Mouse (Mus musculus) kidney, embryonic 15.5 days (tissue): ENCODE results near the gene Kcnma1. TPM values are rescaled to one million over a fixed set of nuclear protein-coding genes. Genes with fewer than 3 reads are reported as not detected.

Experiments used
- ATAC-seq: fragments of 200-750 bp; cut with Nextera tagmentation; replicated peaks from 2 replicates; pipeline ENCODE4 v1.8.0; 2017; ENCODE audit warnings: moderate TSS enrichment; ENCODE audit not compliant: low FRiP score
- H3K27ac ChIP-seq: fragments of 300-500 bp; sonication (generic); 2 replicates; pipeline ENCODE4 v1.5.1; 2015; ENCODE audit warnings: mild to moderate bottlenecking, inconsistent platforms
- H3K27me3 ChIP-seq: fragments of 300-500 bp; sonication (generic); 2 replicates; pipeline ENCODE4 v1.6.1; 2015; ENCODE audit warnings: inconsistent platforms
- H3K36me3 ChIP-seq: fragments of 300-500 bp; sonication (generic); 2 replicates; pipeline ENCODE4 v1.6.1; 2015; ENCODE audit warnings: inconsistent platforms
- H3K4me1 ChIP-seq: fragments of 300-500 bp; sonication (generic); 2 replicates; pipeline ENCODE4 v1.6.1; 2015; ENCODE audit warnings: inconsistent platforms
- H3K4me2 ChIP-seq: fragments of 300-500 bp; sonication (generic); 2 replicates; pipeline ENCODE4 v1.6.1; 2015; ENCODE audit warnings: moderate library complexity, mild to moderate bottlenecking, inconsistent platforms
- H3K4me3 ChIP-seq: fragments of 300-500 bp; sonication (generic); replicated peaks from 2 replicates; pipeline ENCODE4 v1.5.1; 2015; ENCODE audit warnings: mild to moderate bottlenecking, inconsistent platforms
- H3K9ac ChIP-seq: fragments of 300-500 bp; sonication (generic); 2 replicates; pipeline ENCODE4 v1.6.1; 2015; ENCODE audit warnings: mild to moderate bottlenecking, inconsistent platforms
- H3K9me3 ChIP-seq: fragments of 300-500 bp; sonication (generic); replicated peaks from 2 replicates; pipeline ENCODE4 v1.6.1; 2016; ENCODE audit warnings: inconsistent platforms
- WGBS: fragments of 180-500 bp; shearing (Covaris S2); methylation state at CpG from one replicate; pipeline ENCODE4 v1.1.7; 2015; ENCODE audit warnings: mixed read lengths; 5-methylcytosine and 5-hydroxymethylcytosine counted together
- polyA plus RNA-seq: library from polyadenylated mRNA; unstranded; fragments of >200 nt; fragmentation: Nextera tagmentation; extraction: Ambion mirVana; gene quantifications from 2 replicates; pipeline ENCODE4 v1.2.1, GENCODE M21; 2015

The Kcnma1 gene
- polyA plus RNA-seq, 1 experiment from 2014 or later, result 2.5 TPM

GRCm38 (mm10) chr14:23846706-23847105 is 167.6 kb downstream of the Kcnma1 start:
- no peak overlapping the region for H3K27ac ChIP-seq
- H3K4me1 ChIP-seq, result peaks cover 16% of the 10 kb centered on the region
- no peak overlapping the region for H3K4me3 ChIP-seq
- no peak overlapping the region for H3K4me2 ChIP-seq
- ATAC-seq, result no peak
- H3K9ac ChIP-seq, result no peak overlapping the region
- WGBS, result 81% methylated on average over 4 of the region's 4 CpGs
- H3K36me3 ChIP-seq, result no peaks in the 10 kb centered on the region
- 0 out of 2 replicates have a peak, but pooled peaks cover 2% of the 10 kb centered on the region for H3K27me3 ChIP-seq
- H3K9me3 ChIP-seq, result no peaks in the 10 kb centered on the region

- Histone ChIP-seq H3K4me2 (no peak overlapping the region), H3K27me3 (0 out of 2 replicates have a peak, but pooled peaks cover 4% of the 10 kb centered on the region), H3K4me3 (no peak overlapping the region), H3K36me3 (no peaks in the 10 kb centered on the region), H3K9ac (no peak overlapping the region), H3K9me3 (no peaks in the 10 kb centered on the region), H3K27ac (no peak overlapping the region), H3K4me1 (0 out of 2 replicates have a peak, but pooled peaks cover 3% of the 10 kb centered on the region)
- ATAC-seq, result no peak
- WGBS, result 90% methylated on average over 3 of the region's 3 CpGs
These were observed 172.3 kb downstream of the Kcnma1 start for GRCm38 (mm10) chr14:23842025-23842424.

GRCm38 (mm10) chr14:23839613-23840012 is 174.7 kb downstream of the Kcnma1 start:
- Histone ChIP-seq H3K4me2 (no peak overlapping the region), H3K4me3 (no peak overlapping the region), H3K9ac (no peak overlapping the region), H3K27me3 (0 out of 2 replicates have a peak, but pooled peaks cover 4% of the 10 kb centered on the region), H3K9me3 (no peaks in the 10 kb centered on the region), H3K36me3 (no peaks in the 10 kb centered on the region), H3K27ac (no peak overlapping the region), H3K4me1 (peaks cover 27% of the 10 kb centered on the region)
- no peak for ATAC-seq
- WGBS, result 48% methylated on average over 5 of the region's 5 CpGs

GRCm38 (mm10) chr14:23835387-23836111 is 178.7 kb downstream of the Kcnma1 start:
- Histone ChIP-seq H3K4me1 (peaks cover 51% of the 10 kb centered on the region), H3K36me3 (no peaks in the 10 kb centered on the region), H3K27ac (peak overlapping the region; percentile 71), H3K27me3 (no peaks in the 10 kb centered on the region), H3K4me3 (no peak overlapping the region), H3K9ac (no peak overlapping the region), H3K4me2 (0 out of 2 replicates have a peak overlapping the region, but pooled peaks have one; percentile 10), H3K9me3 (no peaks in the 10 kb centered on the region)
- peak; percentile 88 for ATAC-seq
- WGBS, result 25% methylated on average over 10 of the region's 10 CpGs

- no peak overlapping the region for H3K4me2 ChIP-seq
- peak overlapping the region; percentile 59 for H3K27ac ChIP-seq
- WGBS, result 22% methylated on average over 5 of the region's 5 CpGs
- H3K9ac ChIP-seq, result no peak overlapping the region
- H3K4me3 ChIP-seq, result no peak overlapping the region
- H3K9me3 ChIP-seq, result no peaks in the 10 kb centered on the region
- H3K27me3 ChIP-seq, result 0 out of 2 replicates have a peak, but pooled peaks cover 7% of the 10 kb centered on the region
- ATAC-seq, result 0 out of 2 replicates have a peak, but pooled peaks have one; percentile 22
- peaks cover 47% of the 10 kb centered on the region for H3K4me1 ChIP-seq
- H3K36me3 ChIP-seq, result no peaks in the 10 kb centered on the region
These were observed 183.0 kb downstream of the Kcnma1 start for GRCm38 (mm10) chr14:23831284-23831683.

DNA sequence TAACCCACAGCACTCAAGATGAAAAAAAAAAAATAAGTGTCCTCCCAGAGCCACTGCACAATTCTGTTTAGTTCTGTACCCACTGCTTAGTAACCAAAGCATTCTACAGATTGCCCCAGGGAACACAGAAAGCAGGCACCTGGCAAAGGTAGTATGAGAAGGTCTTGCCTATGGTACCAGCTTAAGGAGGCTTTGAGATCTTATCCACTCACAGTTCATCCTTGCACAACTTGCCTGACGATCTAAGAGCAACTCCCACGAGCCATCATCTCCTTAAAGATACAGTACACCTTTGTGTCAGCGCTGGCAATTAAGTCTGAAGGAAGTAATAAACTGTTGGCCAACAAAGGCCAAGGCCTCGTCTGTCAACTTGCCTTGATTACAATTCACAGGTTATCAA is 184.0 kb downstream of the Kcnma1 start:
- no peaks in the 10 kb centered on the region for H3K36me3 ChIP-seq
- no peaks in the 10 kb centered on the region for H3K9me3 ChIP-seq
- H3K4me2 ChIP-seq, result no peak overlapping the region
- peaks cover 37% of the 10 kb centered on the region for H3K4me1 ChIP-seq
- H3K27me3 ChIP-seq, result 0 out of 2 replicates have a peak, but pooled peaks cover 7% of the 10 kb centered on the region
- 13% methylated on average over 4 of the region's 4 CpGs for WGBS
- no peak overlapping the region for H3K27ac ChIP-seq
- H3K4me3 ChIP-seq, result no peak overlapping the region
- ATAC-seq, result no peak
- no peak overlapping the region for H3K9ac ChIP-seq

GRCm38 (mm10) chr14:23828711-23829320 is 185.5 kb downstream of the Kcnma1 start:
- Histone ChIP-seq H3K27me3 (0 out of 2 replicates have a peak, but pooled peaks cover 7% of the 10 kb centered on the region), H3K4me3 (no peak overlapping the region), H3K4me1 (peaks cover 22% of the 10 kb centered on the region), H3K27ac (no peak overlapping the region), H3K9ac (no peak overlapping the region), H3K36me3 (no peaks in the 10 kb centered on the region), H3K4me2 (no peak overlapping the region), H3K9me3 (no peaks in the 10 kb centered on the region)
- ATAC-seq, result no peak
- 85% methylated on average over 3 of the region's 3 CpGs for WGBS

DNA sequence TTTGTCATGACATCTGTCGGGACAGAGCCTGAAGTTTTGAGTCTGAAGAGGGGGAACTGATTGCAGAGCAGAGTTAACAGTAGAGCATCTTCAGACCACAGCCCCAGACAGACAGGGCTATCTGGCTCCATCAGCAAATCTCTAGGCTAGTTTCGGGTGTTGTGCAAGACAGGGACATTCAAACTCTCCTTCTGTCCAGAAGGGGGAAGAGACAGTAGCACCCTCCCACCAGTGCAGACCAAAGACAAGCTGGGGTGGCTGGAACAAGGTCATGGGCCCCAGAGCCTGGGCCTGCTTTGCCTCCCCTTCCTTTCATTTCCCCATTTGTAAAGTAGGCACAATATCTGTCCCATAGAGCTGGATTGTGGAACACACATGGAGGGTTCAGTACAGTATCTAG is 189.4 kb downstream of the Kcnma1 start:
- H3K36me3 ChIP-seq, result no peaks in the 10 kb centered on the region
- WGBS, result 83% methylated on average over 2 of the region's 2 CpGs
- no peaks in the 10 kb centered on the region for H3K9me3 ChIP-seq
- 0 out of 2 replicates have a peak, but pooled peaks cover 7% of the 10 kb centered on the region for H3K27me3 ChIP-seq
- ATAC-seq, result no peak
- no peak overlapping the region for H3K4me2 ChIP-seq
- H3K27ac ChIP-seq, result no peak overlapping the region
- H3K9ac ChIP-seq, result no peak overlapping the region
- H3K4me1 ChIP-seq, result no peaks in the 10 kb centered on the region
- H3K4me3 ChIP-seq, result no peak overlapping the region

DNA sequence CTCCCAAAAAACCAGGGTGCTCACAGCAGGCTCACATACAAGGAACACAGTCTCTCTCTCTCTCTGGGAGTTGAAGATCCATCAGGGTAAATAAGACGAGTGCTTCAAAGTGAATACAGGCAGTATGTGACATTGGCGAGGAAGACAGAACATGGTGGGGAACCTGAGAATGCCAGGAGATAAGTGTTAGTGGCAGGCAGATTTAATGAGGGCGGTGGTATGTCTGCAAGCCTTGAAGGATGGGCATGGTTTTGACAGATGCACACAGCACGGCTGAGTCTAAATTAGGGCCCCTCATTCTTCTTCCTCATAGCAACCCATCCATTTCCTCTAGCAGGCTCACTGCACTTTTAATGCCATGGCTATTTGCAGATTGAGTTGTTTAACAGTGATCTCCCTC is 190.0 kb downstream of the Kcnma1 start:
- 55% methylated on average over 4 of the region's 4 CpGs for WGBS
- H3K36me3 ChIP-seq, result no peaks in the 10 kb centered on the region
- H3K4me2 ChIP-seq, result no peak overlapping the region
- no peak overlapping the region for H3K4me3 ChIP-seq
- H3K27me3 ChIP-seq, result 0 out of 2 replicates have a peak, but pooled peaks cover 7% of the 10 kb centered on the region
- no peak overlapping the region for H3K9ac ChIP-seq
- no peaks in the 10 kb centered on the region for H3K4me1 ChIP-seq
- H3K27ac ChIP-seq, result no peak overlapping the region
- ATAC-seq, result no peak
- no peaks in the 10 kb centered on the region for H3K9me3 ChIP-seq

DNA sequence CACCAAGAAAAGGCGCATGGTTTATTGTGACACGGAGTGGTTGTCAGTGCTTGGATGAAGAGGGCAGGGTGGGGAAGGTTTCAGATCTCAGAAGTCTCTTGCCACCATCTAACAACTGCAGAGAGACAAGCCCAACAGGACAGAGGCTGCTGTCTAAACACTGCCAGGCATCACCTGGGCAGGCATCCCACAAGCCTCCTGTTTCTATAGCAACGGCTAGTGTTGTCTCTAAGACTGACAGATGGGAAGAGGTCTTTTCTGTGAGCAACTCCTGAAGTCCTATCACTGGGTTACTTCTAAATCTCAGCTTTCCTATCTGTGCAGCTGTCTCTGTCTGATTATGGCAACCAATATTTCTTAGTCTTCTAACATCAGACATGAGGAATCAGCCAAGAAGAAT is 196.7 kb downstream of the Kcnma1 start:
- Histone ChIP-seq H3K36me3 (no peaks in the 10 kb centered on the region), H3K27ac (no peak overlapping the region), H3K9ac (no peak overlapping the region), H3K9me3 (no peaks in the 10 kb centered on the region), H3K4me3 (no peak overlapping the region), H3K4me2 (no peak overlapping the region), H3K27me3 (no peaks in the 10 kb centered on the region), H3K4me1 (no peaks in the 10 kb centered on the region)
- WGBS, result 88% methylated on average over 3 of the region's 3 CpGs
- no peak for ATAC-seq

DNA sequence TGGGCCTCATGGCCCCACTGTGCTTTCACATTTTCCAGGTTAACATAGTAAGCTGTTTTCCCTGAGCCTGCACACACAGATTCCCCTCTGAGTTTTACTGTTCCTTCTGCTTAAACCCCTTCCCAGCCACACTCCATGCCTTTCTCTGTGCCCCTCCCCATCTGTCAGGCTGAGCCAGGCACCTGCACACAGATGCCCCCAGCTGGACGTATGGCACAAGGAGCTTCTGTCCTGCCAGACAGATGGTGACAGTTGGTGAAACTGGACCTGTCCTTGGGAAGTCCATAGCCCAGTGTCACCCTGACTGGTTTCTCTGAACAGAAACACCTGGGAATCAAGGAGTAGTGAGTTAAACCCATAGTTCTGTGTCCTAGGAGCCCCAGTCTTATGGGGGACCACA is 204.2 kb downstream of the Kcnma1 start:
- 56% methylated on average over 1 of the region's 1 CpGs for WGBS
- no peak for ATAC-seq

DNA sequence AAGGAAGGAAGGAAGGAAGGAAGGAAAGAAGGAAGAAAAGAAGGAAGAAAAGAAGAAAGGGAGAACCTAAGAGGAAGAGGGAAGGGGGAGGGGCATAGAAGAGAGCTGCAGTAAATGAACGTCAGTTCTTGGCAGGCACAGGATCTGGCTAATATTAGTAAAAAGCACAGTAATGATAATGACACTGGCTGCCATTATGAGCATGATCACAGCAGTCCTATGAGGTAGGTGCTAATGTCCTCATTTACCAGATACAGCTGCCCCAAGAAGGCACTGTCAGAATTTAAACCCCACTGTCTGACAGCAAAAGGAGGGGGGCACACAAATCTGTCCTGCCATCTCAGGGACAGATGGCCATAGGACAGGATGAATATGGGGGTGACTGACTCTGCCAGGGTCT is 205.2 kb downstream of the Kcnma1 start:
- WGBS, result 43% methylated on average over 1 of the region's 1 CpGs
- H3K9me3 ChIP-seq, result no peaks in the 10 kb centered on the region

More for the DNA sequence above, 204.2 kb downstream of the Kcnma1 start:
- Histone ChIP-seq H3K27me3 (no peaks in the 10 kb centered on the region), H3K4me3 (no peak overlapping the region), H3K9me3 (no peaks in the 10 kb centered on the region), H3K4me2 (no peak overlapping the region), H3K9ac (no peak overlapping the region), H3K4me1 (0 out of 2 replicates have a peak, but pooled peaks cover 2% of the 10 kb centered on the region), H3K36me3 (no peaks in the 10 kb centered on the region), H3K27ac (no peak overlapping the region)

More for the DNA sequence above, 205.2 kb downstream of the Kcnma1 start:
- no peak overlapping the region for H3K4me2 ChIP-seq
- no peaks in the 10 kb centered on the region for H3K36me3 ChIP-seq
- H3K27ac ChIP-seq, result no peak overlapping the region
- 0 out of 2 replicates have a peak, but pooled peaks cover 2% of the 10 kb centered on the region for H3K4me1 ChIP-seq
- no peak overlapping the region for H3K4me3 ChIP-seq
- H3K9ac ChIP-seq, result no peak overlapping the region
- ATAC-seq, result no peak
- no peaks in the 10 kb centered on the region for H3K27me3 ChIP-seq
